Mouse (Mus musculus) kidney, postnatal 14 days (tissue): ENCODE measurements around the gene 4933411K16Rik.

Experiments
- DNase-seq: peaks from one replicate; pipeline ENCODE4 v3.0.0; 2022; ENCODE audit warnings: mixed read lengths

The 4933411K16Rik gene

DNA sequence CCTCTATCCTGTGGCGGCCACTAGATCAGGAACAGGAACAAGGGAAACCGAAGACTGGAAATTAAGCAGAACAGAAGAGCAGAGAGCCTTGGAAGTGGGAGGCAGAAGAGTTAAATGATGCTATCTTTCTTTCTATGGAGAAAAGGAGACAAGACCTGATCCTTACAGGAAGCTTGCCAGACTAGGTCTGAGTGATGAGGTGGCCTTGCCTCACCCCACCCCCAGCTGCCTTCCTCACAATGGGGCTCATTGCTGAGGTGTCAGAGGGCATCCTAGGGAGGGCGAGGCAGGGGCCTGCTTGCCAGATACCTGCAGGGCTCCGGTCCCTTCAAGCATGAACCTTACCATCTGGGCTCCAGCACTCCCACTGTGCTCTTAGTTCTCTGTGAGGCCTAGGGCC is at the start of gene 4933411K16Rik:
4933411K16Rik (plus strand) TSS at position 301 of the 400 bp plus-strand sequence.
- no peak for DNase-seq

- no peak for DNase-seq
Observed at GRCm38 (mm10) chr19:42004258-42004657, 47.8 kb upstream of the 4933411K16Rik start.

DNA sequence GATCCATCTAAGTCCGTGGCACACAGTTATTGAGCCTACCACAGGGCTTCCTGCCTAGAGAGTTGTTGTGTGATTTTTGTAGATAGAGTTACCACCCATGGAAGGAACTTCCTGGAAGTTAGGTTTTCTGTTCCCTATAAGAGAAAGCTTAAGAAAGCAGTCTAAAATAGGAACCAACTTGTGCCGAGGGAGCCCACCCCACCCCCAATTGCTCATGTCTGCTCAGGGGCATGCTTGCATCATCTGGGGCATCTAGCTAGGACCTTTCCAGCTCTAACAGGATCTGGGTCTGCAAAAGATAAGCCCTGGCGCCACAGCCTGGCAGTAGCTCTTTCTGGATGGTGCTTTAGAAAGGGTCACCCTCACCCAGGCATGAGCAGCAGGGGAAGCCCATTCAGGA is 46.4 kb upstream of the 4933411K16Rik start:
- no peak for DNase-seq

GRCm38 (mm10) chr19:42006568-42006967 is 45.5 kb upstream of the 4933411K16Rik start:
- DNase-seq = no peak

DNA sequence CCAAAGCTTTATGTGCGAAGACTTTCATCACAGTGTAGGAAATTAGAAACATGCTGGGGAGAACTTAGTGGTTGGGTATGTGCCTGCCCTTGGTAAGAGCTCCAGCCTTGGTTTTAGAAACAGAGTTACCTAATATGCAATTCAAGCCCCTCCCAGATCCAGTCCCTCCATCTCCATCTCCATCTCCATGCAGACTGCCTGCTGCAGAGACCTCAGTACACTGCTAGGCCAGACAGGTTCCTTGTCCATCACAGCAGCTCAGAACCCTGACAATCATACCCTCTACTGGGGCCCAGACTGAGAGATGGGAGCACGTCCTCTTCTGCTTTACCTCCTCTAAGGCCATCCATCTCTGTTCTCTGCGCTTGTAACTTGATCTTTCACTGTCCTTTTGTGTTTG is 43.5 kb upstream of the 4933411K16Rik start:
- no peak for DNase-seq

DNA sequence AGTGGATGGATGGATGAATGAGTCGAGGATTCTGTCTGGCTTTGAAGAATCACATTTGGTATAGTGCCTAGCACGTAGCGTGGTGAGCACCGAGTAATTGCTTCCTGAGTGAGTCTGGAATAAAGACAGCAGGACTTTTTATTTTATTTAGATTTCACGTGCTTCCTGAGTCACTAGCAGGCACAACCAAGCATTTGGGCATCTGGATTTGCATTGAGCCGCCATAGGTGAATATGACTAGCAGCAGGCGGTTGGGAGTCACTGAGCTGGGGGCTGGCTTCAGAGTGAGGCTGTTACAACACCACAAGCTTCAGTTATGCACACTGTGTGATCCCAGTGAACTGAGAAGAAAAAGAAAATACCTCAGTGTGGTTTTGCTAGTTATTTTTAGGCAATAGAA is 43.0 kb upstream of the 4933411K16Rik start:
- DNase-seq = no peak

DNA sequence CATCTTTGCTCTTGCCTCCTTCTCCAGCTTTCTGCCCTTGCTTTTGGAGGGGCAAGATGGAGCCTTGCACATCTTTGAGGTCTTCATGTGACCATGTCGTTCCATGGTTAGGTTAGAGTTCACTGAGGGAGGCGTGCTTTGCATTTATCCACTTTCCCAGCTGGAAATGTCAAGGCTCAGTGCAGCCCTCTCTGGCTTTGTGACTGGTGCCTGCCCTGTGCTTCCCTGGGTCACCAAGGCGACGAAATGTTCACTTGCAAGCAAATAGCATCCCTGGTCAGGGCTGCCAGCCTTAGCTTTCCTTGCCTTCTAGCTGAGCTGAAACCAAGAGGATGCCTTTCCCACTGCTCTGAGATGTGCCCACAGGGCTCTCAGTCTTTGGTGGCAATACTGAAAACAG is 41.6 kb upstream of the 4933411K16Rik start:
- DNase-seq = no peak

DNA sequence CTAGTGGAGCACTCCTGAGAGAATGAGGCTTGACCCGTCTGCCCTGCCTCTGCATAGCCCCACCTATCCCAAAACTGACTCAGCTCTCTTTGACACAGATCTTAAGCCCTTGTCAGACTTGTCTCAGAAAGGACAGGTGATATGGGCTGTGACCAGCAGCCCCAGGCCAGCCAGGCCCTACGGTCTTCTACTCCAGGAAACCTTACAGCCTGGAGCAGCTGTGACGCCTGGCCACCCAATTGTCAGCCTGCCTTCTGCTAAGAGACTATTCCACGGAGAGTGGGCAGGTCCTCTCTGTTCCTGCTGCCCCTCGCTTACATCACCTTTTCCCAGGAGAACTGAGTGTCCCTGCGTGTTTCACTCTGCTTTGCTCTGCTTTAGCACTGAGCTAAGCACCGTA is 40.9 kb upstream of the 4933411K16Rik start:
- no peak for DNase-seq

DNA sequence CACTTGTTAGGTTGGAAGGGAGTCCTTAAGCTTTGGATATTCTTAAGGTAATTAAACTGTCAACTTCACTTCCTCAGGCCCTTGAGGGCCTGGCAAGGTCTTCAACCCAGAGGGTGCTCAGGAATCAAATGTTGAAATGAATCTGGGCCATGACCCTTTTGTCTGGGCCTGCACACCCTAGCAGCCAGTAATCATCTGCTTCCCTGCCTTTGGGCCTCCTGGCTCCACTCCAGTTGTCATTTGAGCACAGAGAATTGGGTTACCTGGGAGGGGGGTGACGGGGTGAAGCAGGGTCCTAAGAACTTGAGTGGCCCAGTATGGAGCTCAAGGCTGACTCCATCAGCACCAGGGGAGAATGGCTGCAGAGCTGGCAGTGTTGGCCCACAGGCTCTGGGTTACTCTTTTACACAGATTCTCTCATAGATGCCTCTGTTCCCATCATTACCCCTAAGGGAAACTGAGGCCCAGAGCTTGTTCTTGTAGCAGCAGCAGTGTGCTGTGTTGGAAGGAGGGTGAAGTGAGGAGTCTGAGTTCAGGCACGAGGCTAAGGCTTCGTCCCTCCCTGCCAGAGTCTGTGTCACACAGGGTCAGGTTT is 37.7 kb upstream of the 4933411K16Rik start:
- no peak for DNase-seq

GRCm38 (mm10) chr19:42015001-42015400 is 37.0 kb upstream of the 4933411K16Rik start:
- DNase-seq = no peak

DNA sequence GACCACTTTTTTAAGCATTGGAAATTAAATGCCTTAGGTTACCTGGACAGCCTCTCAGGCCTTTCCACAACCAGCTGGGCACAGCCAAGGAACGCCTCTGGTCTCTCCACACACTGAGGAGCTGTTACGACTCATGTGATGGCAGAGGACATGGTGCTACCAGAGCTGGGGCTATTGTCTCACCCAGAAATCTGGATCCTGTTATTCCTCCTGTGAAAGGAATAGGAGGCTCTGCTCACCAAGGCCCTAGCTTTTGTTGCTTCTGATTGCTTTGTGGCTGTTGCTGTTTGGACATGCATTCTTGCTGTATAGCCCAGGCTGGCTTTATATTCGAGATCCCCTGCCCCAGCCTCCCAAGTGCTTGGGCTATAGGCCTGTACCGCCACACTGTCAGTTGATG is 35.8 kb upstream of the 4933411K16Rik start:
- no peak for DNase-seq

GRCm38 (mm10) chr19:42016840-42017239 is 35.2 kb upstream of the 4933411K16Rik start:
- DNase-seq = no peak

- DNase-seq = peak; percentile 68
Observed at GRCm38 (mm10) chr19:42017399-42018247, 34.4 kb upstream of the 4933411K16Rik start.

DNA sequence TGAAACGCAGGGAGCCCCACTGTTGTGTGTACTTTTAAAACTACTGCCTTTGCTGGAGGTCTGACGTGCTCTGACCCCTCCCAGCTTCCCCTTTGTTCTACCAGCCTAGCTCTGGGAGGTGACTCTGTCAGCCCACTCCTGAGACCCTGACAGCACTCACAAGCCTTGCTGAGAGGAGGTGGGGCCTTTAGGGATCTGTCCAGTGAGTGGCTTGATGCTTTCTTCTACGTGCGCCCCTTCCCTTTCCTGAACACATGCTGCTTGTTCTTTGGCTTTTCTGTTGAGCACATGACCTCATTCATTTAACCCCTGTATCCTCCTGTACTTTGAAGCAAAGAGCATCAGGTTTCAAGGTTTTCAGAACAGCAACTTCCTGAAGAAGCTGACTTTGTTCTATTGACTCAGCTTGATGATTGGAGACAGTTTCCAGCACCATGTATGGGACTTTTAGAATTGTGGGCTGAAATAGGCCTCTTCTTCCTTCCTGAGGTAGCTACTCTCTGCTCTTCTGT is 33.0 kb upstream of the 4933411K16Rik start:
- no peak for DNase-seq

- no peak for DNase-seq
Observed at GRCm38 (mm10) chr19:42021681-42022541, 30.1 kb upstream of the 4933411K16Rik start.

GRCm38 (mm10) chr19:42022542-42022848 is 29.6 kb upstream of the 4933411K16Rik start:
- no peak for DNase-seq

DNA sequence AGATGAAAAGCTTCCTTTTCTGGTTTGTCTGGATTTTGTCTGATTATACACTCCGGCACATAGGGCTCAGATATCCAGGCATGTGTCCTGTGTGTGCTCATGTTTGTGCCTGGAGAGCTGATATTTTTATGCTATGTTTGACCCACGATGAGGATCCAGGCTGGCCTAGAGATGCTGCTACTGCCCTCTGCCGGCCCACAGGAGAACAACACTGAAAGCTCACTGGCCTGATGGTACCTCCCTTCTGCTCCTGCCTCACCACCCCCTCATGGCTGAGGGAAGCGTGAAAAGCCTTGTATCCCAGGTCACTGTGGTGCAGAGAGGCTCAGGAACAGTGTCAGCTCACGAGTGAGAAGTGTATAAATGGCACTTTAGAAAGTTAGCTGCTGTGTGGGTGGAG is 25.9 kb upstream of the 4933411K16Rik start:
- DNase-seq = peak; percentile 89

- DNase-seq = no peak
Observed at GRCm38 (mm10) chr19:42031112-42031511, 20.9 kb upstream of the 4933411K16Rik start.

DNA sequence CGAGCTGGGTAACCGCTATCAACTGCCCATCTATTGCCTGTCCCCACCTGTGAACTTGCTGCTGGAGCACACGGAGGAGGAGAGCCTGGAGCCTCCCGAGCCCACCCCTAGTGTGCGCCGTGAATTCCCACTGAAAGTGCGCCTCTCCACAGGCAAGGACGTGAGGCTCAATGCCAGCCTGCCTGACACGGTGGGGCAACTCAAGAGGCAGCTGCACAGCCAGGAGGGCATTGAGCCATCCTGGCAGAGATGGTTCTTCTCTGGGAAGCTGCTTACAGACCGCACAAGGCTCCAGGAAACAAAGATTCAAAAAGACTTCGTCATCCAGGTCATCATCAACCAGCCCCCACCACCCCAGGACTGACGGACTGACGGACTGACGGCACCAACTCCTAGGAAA is 18.4 kb upstream of the 4933411K16Rik start:
- DNase-seq = no peak

DNA sequence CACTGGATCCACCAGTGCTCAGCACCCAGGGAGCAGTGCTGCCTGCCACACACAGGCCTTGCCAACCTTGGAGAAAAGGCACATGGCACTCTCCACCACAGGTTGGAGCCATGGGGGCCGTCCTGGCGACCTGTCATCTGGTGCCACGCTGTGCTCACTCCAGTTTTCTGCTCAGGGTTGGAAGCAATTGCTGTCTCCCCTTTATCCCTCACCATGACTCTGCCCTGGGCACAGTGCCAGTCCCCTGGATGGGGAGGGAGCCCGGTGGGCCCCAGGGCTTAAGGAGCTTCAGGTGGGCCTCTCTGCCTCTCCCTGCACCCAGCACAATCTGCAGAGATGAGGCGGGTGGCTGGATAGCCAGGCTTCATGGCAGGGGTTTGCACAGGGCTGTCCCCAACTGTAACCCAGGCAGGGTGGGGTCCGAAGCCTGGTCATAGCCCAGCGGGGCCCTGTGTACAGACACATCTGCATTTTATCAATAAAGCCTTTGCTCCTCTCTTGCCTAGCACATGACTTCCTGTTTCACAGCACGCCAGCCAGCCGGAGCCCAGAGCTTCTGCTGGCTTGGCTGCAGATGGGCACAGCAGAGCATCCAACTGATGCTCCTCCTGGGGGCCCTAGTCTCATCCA is 17.8 kb upstream of the 4933411K16Rik start:
- DNase-seq = no peak

- DNase-seq = no peak
Observed at GRCm38 (mm10) chr19:42034881-42035455, 17.1 kb upstream of the 4933411K16Rik start.

DNA sequence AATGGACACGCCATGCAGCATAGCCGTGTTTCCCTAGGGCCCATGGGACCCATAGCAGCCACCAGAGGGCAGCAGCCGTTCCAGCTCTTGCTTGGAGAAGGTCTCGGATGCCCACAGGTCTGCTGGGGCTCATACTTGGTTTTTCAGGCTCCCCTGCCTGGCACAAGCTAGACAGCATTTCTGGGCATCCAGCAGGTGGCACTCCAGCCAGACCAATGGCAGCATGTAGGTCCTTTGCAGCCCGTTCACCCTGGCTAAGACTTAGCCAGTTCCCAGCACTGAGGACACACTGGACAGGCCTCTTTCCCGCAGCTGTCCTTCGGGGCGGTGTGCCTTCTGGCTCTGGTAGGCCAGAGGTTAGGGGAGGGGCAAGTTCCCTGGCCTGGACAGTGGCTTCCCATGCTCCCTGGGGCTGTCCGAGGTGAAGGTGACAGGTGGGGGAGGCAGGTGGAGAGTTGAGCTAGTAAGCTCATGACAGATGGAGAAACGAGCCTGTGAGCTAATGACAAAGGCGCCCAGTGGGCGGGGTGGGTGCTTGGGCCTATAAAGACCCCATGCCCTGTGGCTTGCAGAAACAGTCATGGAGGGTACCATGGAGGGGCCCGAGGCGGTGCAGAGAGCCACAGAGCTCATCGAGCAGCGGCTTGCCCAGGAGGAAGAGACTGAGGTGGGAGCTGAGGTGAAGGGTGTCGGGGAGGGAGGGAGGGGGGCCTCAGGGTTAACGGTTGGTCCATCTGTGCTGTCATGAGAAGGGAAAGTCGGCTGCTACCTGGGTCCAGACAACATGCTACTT is 16.4 kb upstream of the 4933411K16Rik start, which contains the start of gene Ankrd2:
Ankrd2 (plus strand) TSS at position 545 of the 793 bp plus-strand sequence.
- DNase-seq = peak; percentile 92
